Mouse (Mus musculus) heart, embryonic 13.5 days (tissue): ENCODE measurements at regions not wholly inside any gene's neighbourhood (a gene's known extent, or its start where the extent isn't known, plus 50 kb on each side); places are given as distances from the start of the nearest gene placed in this dataset. TPM values are rescaled to one million over a fixed set of nuclear protein-coding genes. Genes with fewer than 3 reads are reported as not detected.

Source experiments
- ATAC-seq: fragments of 200-750 bp; cut with Nextera tagmentation; 2 replicates; pipeline ENCODE4 v1.8.0; 2017; ENCODE audit warnings: moderate TSS enrichment; ENCODE audit not compliant: insufficient number of reproducible peaks, low FRiP score, low TSS enrichment; ENCODE audit errors: extremely low read depth
- H3K27ac ChIP-seq: fragments of 300-500 bp; sonication (generic); replicated peaks from 2 replicates; pipeline ENCODE4 v1.5.1; 2015; ENCODE audit warnings: moderate library complexity, mild to moderate bottlenecking, inconsistent platforms
- H3K27me3 ChIP-seq: fragments of 300-500 bp; sonication (generic); replicated peaks from 2 replicates; pipeline ENCODE4 v1.6.1; 2015; ENCODE audit warnings: mild to moderate bottlenecking, inconsistent platforms
- H3K36me3 ChIP-seq: fragments of 300-500 bp; sonication (generic); 2 replicates; pipeline ENCODE4 v1.6.1; 2015; ENCODE audit warnings: mild to moderate bottlenecking, inconsistent platforms
- H3K4me1 ChIP-seq: fragments of 300-500 bp; sonication (generic); 2 replicates; pipeline ENCODE4 v1.6.1; 2015; ENCODE audit warnings: inconsistent platforms
- H3K4me2 ChIP-seq: fragments of 300-500 bp; sonication (generic); 2 replicates; pipeline ENCODE4 v1.6.1; 2015; ENCODE audit warnings: inconsistent platforms, mild to moderate bottlenecking, moderate library complexity
- H3K4me3 ChIP-seq: fragments of 300-500 bp; sonication (generic); 2 replicates; pipeline ENCODE4 v1.5.1; 2015; ENCODE audit warnings: moderate library complexity, mild to moderate bottlenecking, inconsistent platforms
- H3K9ac ChIP-seq: fragments of 300-500 bp; sonication (generic); 2 replicates; pipeline ENCODE4 v1.6.1; 2015; ENCODE audit warnings: inconsistent platforms, mild to moderate bottlenecking, moderate library complexity
- H3K9me3 ChIP-seq: fragments of 300-500 bp; sonication (generic); 2 replicates; pipeline ENCODE4 v1.6.1; 2016; ENCODE audit warnings: inconsistent platforms
- WGBS: fragments of 180-500 bp; shearing (Covaris S2); methylation state at CpG from one replicate; pipeline ENCODE4 v1.1.7; 2015; ENCODE audit warnings: mixed read lengths; 5-methylcytosine and 5-hydroxymethylcytosine counted together
- microRNA-seq: library from miRNA; unstranded; fragments of <30 nt; microRNA quantifications from one replicate; pipeline ENCODE4, GENCODE M21; 2016

DNA sequence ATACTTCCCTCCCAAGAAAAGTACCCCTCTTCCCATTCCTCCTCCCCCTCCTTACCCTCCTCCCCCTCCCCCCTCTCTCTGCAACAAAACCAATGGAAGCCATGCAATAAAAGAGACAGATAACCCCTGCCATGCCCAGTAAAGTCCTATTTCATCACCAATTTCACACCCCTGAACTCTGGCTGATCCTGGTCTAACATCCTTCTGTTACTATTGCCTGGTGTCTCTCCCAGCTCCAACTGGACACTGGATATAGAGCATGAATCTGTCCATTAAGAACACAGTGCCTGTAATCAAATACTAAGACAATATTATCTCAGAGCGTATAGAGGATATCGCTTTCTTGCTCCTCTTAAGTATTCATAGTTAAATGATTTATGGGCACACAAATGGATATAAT is 210.1 kb downstream of the Epha4 start:
- no peak for ATAC-seq
- H3K36me3 ChIP-seq: no peaks in the 10 kb centered on the region
- 87% methylated on average over 2 of the region's 2 CpGs for WGBS
- H3K27ac ChIP-seq: no peak overlapping the region
- no peak overlapping the region for H3K4me3 ChIP-seq
- H3K9ac ChIP-seq: no peak overlapping the region
- H3K4me2 ChIP-seq: no peak overlapping the region
- no peaks in the 10 kb centered on the region for H3K4me1 ChIP-seq
- no peaks in the 10 kb centered on the region for H3K27me3 ChIP-seq
- H3K9me3 ChIP-seq: no peaks in the 10 kb centered on the region

DNA sequence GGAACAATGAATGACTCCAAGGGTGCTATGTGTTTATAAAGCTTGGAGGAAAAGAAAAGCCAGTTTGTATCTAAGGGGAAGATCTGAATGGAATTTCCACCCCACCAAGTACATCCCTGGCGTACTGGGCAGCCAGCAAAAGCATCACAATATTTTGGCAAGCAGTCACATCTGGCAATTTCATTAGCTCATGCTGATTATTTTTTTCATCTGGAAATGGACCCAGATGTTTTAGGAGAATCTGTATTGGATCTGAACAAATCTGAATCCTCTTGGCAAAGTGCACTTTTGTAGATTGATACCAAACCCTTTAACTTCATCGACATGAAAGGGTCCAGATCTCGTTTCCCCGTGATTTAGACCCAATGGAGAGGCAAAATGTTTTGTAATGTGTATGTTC is 207.1 kb downstream of the Epha4 start:
- WGBS: 71% methylated on average over 4 of the region's 4 CpGs
- Histone ChIP-seq H3K27me3 (no peaks in the 10 kb centered on the region), H3K9ac (no peak overlapping the region), H3K27ac (no peak overlapping the region), H3K36me3 (no peaks in the 10 kb centered on the region), H3K4me1 (no peaks in the 10 kb centered on the region), H3K4me2 (no peak overlapping the region), H3K4me3 (no peak overlapping the region), H3K9me3 (no peaks in the 10 kb centered on the region)
- ATAC-seq: no peak

DNA sequence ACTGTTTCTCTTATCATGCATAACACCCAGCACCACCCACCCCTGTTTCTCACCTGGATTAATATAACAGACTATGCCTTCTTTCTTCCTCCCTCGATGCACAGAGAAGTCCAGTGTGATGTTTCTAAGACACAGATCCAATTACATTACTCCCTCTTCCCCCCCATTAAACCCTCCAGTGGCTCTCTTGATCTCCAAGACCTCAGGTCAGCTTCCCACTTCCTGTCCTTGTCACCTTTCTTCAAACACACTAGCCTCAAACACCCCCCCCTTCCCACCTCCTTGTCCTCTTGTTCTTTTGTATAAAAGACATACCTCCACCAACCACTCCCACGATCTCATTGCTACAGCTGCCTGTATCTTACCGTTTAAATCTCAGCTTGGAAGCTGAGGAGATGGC is 201.8 kb downstream of the Epha4 start:
- Histone ChIP-seq H3K4me2 (no peak overlapping the region), H3K27ac (no peak overlapping the region), H3K27me3 (no peaks in the 10 kb centered on the region), H3K9me3 (no peaks in the 10 kb centered on the region), H3K9ac (no peak overlapping the region), H3K4me1 (no peaks in the 10 kb centered on the region), H3K4me3 (no peak overlapping the region), H3K36me3 (no peaks in the 10 kb centered on the region)
- WGBS: 58% methylated on average over 3 of the region's 3 CpGs
- ATAC-seq: no peak

DNA sequence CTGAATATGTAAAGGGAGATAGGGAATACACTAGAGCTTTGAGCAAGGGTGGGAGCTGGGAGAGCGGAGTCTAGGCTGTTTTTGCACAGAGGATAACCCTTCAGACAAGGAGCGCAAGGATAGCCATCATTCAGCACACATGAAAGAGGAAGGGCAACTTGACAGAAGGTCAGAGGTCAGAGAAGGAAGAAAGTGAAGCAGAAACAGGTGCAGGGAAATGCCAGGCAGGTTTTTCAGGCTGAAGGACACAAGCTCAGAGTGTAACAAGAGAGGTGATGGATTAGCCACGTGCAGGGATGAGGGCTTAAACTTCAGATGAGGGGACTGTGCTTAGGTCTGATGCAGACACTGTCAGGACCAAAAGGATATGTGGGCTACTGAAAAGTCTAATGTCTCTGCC is 199.5 kb downstream of the Epha4 start:
- Histone ChIP-seq H3K27me3 (no peaks in the 10 kb centered on the region), H3K9me3 (no peaks in the 10 kb centered on the region), H3K36me3 (no peaks in the 10 kb centered on the region), H3K9ac (no peak overlapping the region), H3K27ac (no peak overlapping the region), H3K4me2 (no peak overlapping the region), H3K4me3 (no peak overlapping the region), H3K4me1 (no peaks in the 10 kb centered on the region)
- 72% methylated on average over 3 of the region's 3 CpGs for WGBS
- ATAC-seq: no peak

DNA sequence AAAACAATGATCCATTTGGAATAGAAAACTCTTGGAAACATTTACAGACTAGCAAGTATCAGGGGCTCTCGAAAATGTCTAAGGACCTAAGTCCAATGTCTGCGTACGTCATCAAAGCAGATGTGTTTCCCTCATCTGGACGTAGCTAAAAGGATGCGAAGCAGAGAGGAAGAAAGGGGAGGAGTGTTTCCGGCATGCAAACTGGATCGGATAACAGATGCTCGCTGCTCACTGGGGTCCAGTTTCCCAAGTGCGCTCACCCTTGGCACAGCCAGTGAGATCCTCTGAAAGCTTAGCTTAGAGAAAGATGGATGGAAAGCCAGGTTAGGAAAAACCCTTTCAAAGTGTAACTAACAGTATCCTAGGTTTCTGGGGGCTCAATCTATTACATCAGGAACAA is 198.7 kb downstream of the Epha4 start:
- 64% methylated on average over 9 of the region's 9 CpGs for WGBS
- no peaks in the 10 kb centered on the region for H3K27me3 ChIP-seq
- H3K36me3 ChIP-seq: no peaks in the 10 kb centered on the region
- H3K9me3 ChIP-seq: no peaks in the 10 kb centered on the region
- H3K4me1 ChIP-seq: no peaks in the 10 kb centered on the region
- ATAC-seq: no peak
- H3K9ac ChIP-seq: no peak overlapping the region
- no peak overlapping the region for H3K4me3 ChIP-seq
- no peak overlapping the region for H3K27ac ChIP-seq
- no peak overlapping the region for H3K4me2 ChIP-seq

Small RNAs in the stretch of these regions (microRNA-seq; reads per million reads assigned to microRNA genes)
- not detected for gene Mir6343
